Mouse (Mus musculus) retina, adult 2 months (tissue): Measurements from ENCODE around the gene Brca2.
A peak's percentile ranks its signal among the peaks of the same experiment; 100 is the strongest.
"Not testable (repeated sequence)": the region's sequence is repeated elsewhere in the genome, so short reads cannot be mapped to it uniquely, and the experiment has no call there.

ENCODE experiments used
- DNase-seq: peaks from one replicate; pipeline ENCODE4 v3.0.0-alpha.2; 2012; ENCODE audit warnings: low read depth, low spot score

Gene Brca2

DNA sequence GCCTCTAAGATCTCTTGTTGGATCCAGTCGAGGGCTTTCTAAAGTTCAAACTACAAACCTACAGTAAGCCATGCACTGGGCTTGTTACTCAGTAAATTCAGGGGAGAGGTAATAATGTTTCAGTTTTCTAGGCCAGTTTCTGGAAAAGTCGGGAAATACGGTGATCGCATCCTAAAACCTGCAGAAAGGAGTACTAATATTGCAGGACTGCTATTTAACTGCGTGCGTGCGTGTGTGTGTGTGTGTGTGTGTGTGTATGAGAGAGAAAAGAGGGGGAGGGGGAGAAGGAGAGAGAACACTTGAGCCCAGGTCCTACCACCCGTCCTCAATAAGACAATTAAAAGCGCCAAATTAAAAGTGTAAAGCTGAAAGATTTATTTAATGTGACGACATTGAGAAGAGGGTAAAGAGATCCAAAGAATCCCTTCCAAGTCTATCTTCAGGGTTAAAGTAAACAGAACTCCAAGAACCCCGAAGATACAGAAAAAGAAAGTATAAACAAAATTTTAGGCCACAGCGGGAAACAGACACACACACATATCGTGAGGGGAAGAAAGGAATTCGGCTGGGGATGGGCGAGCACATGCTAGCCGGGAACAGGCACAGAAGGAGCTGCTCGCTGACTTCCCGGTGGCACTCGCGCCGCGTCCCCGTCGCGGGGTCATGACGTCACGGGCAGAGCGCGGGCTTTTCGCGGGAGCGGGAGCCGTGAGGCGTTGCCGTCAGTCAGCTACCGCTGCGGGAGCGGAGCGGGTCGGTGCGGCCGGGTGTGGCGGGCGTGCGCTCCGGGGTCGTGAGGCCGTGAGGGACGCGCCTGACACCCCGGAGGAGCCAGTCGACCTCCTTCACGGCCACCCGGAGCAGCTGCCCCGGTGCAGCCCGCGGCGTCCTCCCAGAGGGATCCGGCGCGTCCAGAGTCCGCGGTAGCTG is at the start of gene Brca2:
Gene Brca2 (plus strand): TSS at position 694 of the 930 bp plus-strand sequence.
- peak; percentile 77 for DNase-seq

DNA sequence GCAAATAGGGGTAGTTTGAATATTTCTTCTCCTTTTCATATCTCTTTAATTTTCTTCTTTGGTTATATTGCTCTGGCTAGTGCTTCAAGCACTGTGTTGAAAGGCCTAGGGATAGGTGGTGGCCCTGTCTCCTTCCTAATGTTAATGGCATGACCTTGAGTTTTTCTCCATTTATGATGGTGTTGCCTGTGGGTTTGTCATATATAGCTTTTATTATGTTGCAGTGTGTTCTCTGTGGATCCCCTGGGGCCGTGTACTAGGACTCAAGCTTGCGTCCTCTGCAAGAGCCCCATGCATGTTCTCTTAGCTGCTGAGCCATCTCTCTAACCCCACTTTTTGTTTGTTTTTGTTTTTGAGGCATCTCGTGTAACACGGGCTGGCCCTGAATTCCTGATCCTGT is 45.1 kb upstream of the Brca2 start:
- no peak for DNase-seq

DNA sequence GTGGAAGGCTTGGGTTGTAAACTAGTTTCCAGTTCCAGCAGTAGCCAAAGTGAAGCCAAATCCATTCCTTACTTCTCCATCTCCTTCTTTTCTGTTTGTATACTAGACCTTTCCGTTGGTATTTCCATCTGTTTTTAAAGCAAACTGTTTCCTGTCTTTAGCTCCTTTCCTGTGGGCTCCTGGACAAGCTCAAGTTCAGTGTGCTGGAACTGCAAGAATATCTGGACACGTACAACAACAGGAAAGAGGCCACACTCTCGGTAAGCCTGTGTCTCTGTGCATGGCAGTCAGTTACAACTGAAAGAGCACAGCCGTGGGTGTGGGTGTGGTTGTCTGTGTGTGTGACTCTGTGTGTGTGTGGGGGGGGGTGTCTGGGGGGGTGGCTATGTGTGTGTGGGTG is 43.8 kb upstream of the Brca2 start:
- no peak for DNase-seq

DNA sequence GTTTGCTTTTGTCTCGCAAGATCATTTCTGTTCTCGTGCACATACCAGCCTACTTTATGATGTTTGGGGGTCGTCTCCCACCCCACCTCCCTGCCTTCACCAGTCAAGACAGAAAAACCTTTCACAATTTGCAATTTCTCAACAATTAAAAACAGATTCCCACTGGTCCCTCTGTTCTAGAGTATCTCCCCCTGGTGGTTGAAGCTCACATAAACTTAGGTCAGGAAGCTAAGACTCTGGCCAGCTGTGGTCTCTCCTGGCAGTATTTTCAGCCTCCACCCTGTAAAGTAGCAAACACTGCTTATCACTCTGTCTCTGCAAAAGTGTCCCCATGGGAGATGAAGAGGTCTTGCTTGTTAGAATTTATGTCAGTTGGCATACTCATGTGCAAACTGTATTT is 37.2 kb upstream of the Brca2 start:
- DNase-seq: no peak

DNA sequence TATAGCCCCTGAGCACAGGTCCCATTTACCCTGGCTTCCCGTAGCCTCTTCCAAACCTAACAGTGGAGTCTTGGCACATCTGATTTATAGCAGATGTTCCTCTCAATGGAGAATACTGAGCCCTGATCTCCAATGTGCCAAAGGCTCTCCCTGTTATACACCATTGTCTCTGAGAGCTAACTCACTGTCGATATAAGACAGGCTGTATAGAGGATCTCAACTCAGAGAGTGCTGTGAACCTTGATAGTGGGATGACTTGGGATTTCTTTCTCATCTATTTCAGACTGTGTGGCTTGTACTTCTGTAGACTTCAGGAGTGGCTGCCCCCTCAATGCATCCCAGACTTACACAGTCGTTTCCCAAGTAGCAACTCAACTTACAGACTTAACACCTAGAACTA is 32.1 kb upstream of the Brca2 start:
- DNase-seq: no peak

DNA sequence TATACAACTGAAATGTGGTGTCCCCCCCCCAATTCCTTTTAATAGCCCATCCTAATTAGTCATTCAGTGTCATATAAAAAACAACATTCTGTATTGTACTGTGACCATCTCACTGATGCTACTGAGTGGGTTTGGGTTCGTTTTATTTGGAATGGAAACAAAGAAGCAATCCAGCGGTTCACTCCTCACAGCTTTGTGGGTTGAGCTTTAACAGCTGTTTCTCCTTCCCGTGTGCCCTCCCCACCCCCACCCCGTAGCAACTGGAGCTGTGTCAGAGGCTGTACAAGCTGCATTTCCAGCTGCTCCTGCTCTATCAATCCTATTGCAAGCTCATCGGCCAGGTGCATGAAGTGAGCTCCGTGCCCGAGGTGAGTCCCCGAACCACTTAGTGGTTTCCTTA is 31.6 kb upstream of the Brca2 start:
- no peak for DNase-seq

DNA sequence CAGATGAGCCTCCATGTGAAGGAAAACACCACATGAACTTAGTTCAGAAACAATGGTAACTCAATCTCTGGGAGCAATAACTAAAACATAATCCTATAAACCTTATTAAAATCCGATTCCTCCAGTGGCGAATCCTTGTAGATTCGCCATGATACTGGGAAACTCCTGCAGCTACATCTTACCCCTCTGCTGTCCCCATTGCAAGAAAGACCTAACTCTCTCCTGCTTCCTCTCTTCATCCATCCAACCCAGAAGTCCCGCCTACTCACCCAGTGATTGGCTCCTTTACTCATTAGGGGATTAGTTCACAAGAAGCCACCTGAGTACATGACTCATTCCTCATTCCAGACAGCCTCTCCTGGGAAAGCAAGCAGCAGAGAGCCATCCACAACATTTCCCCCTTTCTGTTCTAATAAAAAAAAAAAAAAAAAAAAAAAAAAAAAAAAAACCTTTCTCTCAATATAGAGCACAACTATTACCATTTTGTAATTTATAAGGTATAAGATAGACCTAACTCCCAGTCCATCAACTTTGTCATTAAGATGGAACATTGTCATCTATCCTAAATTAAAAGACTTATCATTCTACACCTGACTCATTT is 30.8 kb upstream of the Brca2 start:
- DNase-seq: not testable (repeated sequence)

DNA sequence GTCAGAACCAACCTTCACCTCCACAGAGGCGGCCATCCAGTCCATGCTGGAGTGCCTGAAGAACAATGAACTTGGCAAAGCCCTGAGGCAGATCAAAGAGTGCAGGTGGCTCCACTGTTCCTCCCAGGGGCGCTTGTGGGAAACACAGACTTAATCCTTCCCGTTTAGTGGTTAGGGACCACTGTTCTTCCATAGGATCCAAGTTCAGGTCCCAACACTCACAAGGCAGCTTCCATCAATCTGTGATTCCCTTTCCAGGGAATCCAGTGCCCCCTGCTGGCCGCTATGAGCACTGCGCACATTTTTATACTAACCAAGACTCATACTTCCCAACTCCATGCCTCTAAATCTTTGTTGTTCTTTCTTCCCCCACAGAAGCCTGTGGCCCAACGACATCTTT is 26.6 kb upstream of the Brca2 start:
- DNase-seq: no peak

DNA sequence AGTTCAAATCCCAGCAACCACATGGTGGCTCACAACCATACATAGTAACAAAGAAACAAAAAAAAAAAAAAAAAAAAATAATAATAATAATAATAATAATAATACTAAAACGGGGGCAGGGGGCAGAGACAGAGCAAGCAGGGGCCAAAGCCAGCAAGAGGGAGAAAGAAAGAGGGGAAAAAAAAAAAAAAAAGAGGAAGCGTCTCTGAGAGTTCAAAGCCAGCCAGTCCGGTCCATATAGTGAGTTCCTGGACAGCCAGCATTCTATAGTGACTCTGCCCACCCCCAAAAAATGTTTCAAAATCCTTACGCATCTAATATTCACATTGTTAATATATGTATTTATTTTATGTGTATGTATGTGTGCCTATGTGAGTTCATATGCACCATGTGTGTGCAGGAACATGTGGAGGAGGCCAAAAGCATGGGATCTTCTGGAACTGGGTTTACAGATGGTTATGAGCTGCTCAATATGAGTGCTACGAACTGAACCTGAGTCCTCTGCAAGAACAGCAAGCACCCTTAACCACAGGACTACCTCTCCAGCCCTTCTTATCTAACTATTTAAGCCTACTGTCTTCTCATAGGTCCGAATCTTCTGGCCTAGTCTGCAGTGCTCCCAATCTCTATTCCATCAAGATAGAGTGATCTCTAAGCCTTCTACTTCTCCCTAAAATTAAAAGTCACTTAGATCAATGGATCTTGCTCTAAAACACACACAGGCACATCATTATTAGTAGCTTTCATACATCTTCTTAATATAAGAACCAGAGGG is 11.8 kb upstream of the Brca2 start:
- DNase-seq: no peak

DNA sequence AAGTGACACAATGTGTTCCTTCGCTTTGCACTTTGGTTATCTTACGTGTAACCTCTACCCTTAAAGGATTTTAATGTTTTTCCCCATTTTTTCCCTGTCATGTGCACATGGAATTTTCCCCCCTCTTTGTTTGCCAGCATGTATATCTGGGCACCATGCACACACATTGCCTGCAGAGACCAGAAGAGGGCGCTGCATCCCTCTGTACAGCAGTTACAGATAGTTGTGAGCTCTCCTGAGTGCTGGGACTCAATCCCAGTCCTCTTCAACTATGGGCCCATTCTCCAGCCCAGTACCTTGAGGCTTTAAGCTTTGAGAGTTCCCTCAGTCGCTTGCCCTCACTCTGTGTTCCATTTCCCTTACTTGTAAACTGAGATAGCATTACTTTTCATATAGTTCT is 9.2 kb upstream of the Brca2 start:
- no peak for DNase-seq

DNA sequence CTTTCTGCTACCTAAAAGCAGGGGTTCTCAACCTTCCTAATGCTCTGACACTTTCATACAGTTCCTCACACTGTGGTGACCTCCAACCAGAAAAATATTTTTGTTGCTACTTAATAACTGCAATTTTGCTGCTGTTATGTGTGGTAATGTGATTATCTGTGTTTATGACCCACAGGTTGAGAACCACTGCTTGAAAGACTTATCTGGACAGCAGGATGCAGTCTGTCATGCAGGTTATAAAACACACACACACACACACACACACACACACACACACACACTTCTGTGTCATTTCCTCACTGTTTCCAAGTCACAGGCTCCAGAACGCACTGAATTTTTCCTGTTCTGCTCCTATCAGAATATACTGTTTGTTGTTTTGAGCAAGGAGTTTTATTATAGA is 8.4 kb upstream of the Brca2 start:
- no peak for DNase-seq

DNA sequence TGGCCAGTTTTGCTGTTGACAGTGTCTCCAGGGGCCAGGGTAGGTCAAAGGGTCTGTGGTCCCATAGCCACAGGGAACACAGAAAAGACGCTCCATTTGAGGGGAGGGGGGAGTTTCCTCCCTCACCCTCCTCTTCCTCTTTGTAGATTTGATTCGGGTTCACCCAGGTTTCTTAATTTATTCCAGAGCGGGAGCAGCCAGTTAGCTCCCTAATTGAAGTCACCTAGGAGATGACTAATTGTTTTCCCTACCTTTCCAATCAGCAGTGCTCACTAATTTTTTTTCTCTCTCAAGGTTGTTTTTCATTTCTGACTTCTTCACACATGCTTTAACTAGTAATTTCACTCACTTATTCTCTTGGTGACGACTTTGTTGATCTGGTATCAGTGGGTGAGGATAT is 4.4 kb upstream of the Brca2 start, which contains the start of gene Zar1l:
Gene Zar1l (minus strand): TSS at position 101 of the 400 bp plus-strand sequence.
- no peak for DNase-seq

DNA sequence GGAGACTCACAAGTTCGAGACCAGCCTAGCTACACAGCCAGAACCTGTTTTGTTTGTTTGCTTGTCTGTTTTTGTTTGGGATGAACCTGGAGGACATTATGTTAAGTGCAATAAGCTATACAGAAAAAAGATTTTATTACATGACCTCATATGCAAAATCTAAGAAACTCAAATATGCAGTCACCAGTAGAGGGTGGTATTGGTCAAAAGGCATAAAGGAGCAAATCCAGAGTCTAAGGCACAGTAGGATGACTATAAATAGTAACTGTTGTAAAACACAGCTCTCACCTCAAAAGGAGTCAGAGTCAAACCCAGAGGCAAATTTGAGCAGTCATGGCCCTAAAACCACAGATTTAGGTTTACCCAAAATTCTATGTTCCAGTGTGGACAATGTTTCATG is 2.9 kb upstream of the Brca2 start:
- DNase-seq: no peak

DNA sequence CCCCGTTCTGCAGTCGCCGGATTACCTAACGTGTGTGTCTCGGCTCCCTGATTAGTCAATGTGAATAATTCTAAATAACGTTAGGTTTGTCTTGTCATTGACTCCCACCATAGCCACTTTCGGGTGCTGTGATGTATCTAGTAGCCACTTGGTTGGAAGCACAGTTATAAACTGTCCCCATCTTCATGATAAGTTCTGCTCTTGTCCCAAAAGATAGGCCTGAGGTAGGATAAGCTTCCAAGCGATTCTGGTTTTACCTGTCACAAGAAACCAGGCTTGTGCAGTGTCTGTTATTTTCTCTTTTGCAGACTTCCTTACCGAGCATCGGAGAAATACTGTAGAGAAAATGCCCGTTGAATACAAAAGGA is 421 bp downstream of the Brca2 start:
- DNase-seq: no peak

DNA sequence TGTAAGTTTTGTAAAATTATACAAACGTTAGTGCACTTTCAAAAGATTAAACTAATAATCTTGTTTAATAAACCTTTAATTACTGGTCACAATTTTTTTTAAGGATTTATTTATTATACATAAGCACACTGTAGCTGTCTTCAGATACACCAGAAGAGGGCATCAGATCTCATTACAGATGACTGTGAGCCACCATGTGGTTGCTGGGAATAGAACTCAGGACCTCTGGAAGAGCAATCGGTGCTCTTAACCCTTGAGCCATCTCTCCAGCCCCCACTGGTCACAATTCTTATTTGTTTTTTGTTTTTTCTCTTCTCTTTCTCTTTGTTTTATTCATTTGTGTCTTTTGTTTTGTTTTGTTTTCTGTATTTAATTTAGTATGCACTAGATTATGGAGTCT is 2.8 kb downstream of the Brca2 start:
- DNase-seq: no peak

DNA sequence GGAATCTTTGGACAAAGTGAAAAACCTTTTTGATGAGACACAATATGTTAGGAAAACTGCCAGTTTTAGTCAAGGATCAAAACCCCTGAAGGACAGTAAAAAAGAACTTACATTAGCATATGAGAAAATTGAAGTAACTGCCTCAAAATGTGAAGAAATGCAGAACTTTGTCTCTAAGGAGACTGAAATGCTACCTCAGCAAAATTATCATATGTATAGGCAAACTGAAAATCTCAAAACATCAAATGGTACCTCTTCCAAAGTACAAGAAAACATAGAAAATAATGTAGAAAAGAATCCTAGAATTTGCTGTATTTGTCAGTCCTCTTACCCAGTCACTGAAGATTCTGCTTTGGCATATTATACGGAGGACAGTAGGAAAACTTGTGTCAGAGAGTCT is 18.9 kb downstream of the Brca2 start:
- DNase-seq: no peak

DNA sequence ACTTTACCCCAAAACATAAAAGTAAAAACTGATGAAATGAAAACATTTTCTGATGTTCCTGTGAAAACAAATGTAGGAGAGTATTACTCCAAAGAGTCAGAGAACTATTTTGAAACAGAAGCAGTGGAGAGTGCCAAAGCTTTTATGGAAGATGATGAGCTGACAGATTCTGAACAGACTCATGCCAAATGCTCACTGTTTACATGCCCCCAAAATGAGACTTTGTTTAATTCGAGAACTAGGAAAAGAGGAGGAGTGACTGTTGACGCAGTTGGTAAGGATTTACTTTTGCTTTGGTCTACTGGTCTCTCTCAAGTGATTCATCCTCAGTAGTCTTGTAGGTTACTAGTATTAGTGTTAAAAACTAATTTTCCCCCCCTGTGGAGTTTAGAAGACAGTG is 20.8 kb downstream of the Brca2 start:
- DNase-seq: no peak

DNA sequence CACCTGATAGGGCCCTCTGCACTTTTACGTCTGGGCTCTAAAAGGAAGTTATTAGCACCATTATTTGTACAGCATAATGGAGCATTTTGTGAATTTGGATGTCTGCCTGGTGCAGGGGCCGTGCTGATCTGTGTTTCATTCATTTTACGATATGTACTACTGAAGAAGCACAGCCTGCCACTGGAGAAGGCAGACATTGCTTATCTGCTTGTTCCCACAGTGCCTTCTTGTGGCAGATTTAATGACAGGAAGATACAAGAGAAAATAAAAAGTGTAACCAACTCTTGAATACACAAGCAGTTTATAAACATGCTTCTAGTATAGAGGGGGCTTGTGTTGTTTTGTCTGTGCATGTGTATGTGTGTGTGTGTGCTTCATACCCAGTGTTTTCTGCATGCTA is 29.2 kb downstream of the Brca2 start:
- DNase-seq: no peak

DNA sequence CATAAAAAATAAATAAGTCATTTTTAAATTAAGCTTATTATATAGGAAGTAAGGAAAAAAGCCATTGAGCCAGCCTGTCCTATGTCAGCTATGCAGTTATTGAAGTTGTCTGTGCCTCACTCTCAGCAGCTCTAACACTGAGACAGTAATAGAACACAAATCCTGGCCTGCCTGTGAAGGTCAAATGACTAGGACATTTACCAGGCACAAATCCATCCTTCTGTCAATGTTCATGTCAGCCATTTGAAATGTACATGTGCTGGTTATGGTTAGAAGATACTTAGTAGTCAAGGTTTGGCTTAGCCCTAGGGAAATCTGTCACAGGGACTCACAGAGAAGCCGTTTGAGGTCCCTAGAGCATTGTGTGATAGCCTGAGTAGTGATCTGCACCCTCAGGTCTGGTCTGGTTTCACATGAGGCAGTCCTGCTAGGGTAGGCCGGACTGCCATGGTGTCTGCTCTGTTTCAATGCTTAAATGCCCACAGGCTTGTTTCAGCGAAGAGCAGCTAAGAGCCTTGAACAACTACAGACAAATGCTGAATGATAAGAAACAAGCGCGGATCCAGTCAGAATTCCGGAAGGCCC is 37.2 kb downstream of the Brca2 start:
- no peak for DNase-seq

DNA sequence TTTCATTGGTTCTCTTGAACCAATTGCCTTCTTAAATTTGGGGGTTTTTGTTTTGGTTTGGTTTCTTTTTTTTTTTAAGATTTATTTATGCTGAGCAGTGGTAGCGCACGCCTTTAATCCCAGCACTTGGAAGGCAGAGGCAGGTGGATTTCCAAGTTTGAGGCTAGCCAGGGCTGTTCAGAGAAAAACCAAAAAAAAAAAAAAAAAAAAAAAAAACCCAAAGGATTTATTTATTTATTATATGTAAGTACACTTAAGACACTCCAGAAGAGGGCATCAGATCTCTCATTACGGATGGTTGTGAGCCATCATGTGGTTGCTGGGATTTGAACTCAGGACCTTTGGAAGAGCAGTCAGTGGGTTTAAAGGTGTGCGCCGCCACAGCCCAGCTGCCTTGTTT is 38.4 kb downstream of the Brca2 start:
- DNase-seq: no peak

DNA sequence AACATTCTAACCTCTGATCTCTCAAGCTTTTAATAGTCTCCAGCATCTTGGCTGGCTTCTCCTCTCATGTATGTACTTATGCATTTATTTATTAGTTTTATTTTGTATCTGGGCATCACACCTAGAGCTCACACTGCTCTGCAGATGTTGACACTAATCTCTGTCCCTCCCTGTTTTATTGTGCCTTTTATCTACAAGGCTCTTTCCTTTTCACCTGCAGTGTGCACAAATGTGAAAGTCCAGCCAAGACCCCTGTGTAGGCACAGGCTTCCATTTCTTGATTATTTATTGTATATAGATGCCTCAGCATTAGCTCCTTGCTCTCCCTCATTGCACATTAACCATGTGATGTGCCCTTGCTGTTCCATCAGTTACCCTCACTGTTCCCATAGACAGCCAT is 38.9 kb downstream of the Brca2 start:
- DNase-seq: no peak

DNA sequence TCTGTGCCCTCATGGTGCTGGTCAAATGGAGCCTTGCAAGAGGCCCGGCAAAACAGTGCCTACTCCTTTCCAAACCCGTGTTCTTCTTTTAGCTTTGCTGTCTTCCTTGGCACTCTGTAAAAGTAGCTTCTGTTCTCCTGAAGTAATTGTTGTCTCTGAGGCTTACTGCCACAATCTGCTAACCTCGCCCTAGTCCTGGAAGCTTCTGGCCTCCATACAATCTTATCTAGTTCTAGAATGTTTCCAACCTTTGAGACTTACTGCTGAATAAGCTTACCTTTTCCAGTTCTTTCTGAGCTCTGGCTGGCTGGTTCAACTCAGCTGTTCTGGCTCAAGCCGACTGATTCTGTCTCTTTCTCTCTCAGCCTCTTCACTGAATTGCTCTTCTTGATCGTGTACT is 39.4 kb downstream of the Brca2 start:
- no peak for DNase-seq
